Mouse (Mus musculus) kidney, embryonic 14.5 days (tissue): ENCODE data around the gene Angptl8. TPM values are rescaled to one million over a fixed set of nuclear protein-coding genes. Genes with fewer than 3 reads are reported as not detected.
"Not testable (repeated sequence)": the region's sequence is repeated elsewhere in the genome, so short reads cannot be mapped to it uniquely, and the experiment has no call there.

ENCODE experiments used
- ATAC-seq: fragments of 200-750 bp; cut with Nextera tagmentation; 2 replicates; pipeline ENCODE4 v1.8.0; 2017; ENCODE audit warnings: moderate number of reproducible peaks, mild to moderate bottlenecking, moderate TSS enrichment, moderate library complexity; ENCODE audit not compliant: low FRiP score, low TSS enrichment
- H3K27ac ChIP-seq: fragments of 300-500 bp; sonication (generic); 2 replicates; pipeline ENCODE4 v1.5.1; 2014; ENCODE audit warnings: low read depth, mild to moderate bottlenecking, low read length, moderate library complexity, mixed read lengths
- H3K27me3 ChIP-seq: fragments of 300-500 bp; sonication (generic); 2 replicates; pipeline ENCODE4 v1.6.1; 2014; ENCODE audit warnings: mild to moderate bottlenecking, low read length; ENCODE audit not compliant: control insufficient read depth, insufficient read depth
- H3K36me3 ChIP-seq: fragments of 300-500 bp; sonication (generic); 2 replicates; pipeline ENCODE4 v1.6.1; 2014; ENCODE audit warnings: low read length, mixed read lengths; ENCODE audit not compliant: control insufficient read depth, insufficient read depth
- H3K4me1 ChIP-seq: fragments of 300-500 bp; sonication (generic); 2 replicates; pipeline ENCODE4 v1.6.1; 2014; ENCODE audit warnings: low read length, mixed read lengths; ENCODE audit not compliant: control insufficient read depth, insufficient read depth
- H3K4me2 ChIP-seq: fragments of 300-500 bp; sonication (generic); replicated peaks from 2 replicates; pipeline ENCODE4 v1.6.1; 2014; ENCODE audit warnings: low read depth, mild to moderate bottlenecking, low read length
- H3K4me3 ChIP-seq: fragments of 300-500 bp; sonication (generic); 2 replicates; pipeline ENCODE4 v1.5.1; 2014; ENCODE audit warnings: mild to moderate bottlenecking, low read length
- H3K9ac ChIP-seq: fragments of 300-500 bp; sonication (generic); 2 replicates; pipeline ENCODE4 v1.6.1; 2014; ENCODE audit warnings: low read depth, mild to moderate bottlenecking, low read length, moderate library complexity
- H3K9me3 ChIP-seq: fragments of 300-500 bp; sonication (generic); 2 replicates; pipeline ENCODE4 v1.6.1; 2016; ENCODE audit warnings: low read length; ENCODE audit not compliant: control insufficient read depth
- WGBS: fragments of 180-500 bp; shearing (Covaris S2); extraction: QIAGEN DNeasy Blood & Tissue Kit; methylation state at CpG from one replicate; pipeline ENCODE4 v1.1.7; 2014; 5-methylcytosine and 5-hydroxymethylcytosine counted together
- polyA plus RNA-seq: library from polyadenylated mRNA; unstranded; fragments of >200 nt; fragmentation: Nextera tagmentation; extraction: Ambion mirVana; gene quantifications from 2 replicates; pipeline ENCODE4 v1.2.1, GENCODE M21; 2014

Gene Angptl8
- polyA plus RNA-seq, 1 experiment from 2014 or later, result 3.4 TPM

GRCm38 (mm10) chr9:21860349-21860748 lies 25.0 kb downstream of the Angptl8 start:
- H3K27ac ChIP-seq, H3K4me2 ChIP-seq, H3K4me1 ChIP-seq, ATAC-seq, H3K9ac ChIP-seq, H3K36me3 ChIP-seq, H3K9me3 ChIP-seq, H3K27me3 ChIP-seq, H3K4me3 ChIP-seq: not testable (repeated sequence)
- WGBS, result 57% methylated on average over 6 of the region's 6 CpGs

- Histone ChIP-seq H3K4me3 (no peak overlapping the region), H3K36me3 (no peaks in the 10 kb centered on the region), H3K27me3 (no peaks in the 10 kb centered on the region), H3K4me2 (no peak overlapping the region), H3K4me1 (0 out of 2 replicates have a peak, but pooled peaks cover 7% of the 10 kb centered on the region), H3K27ac (no peak overlapping the region), H3K9ac (no peak overlapping the region), H3K9me3 (peaks cover 5% of the 10 kb centered on the region; the same call in 1 of the 2 replicates)
- no peak for ATAC-seq
- whole genome bisulfite sequencing, result 68% methylated on average over 1 of the region's 1 CpGs
Measured at GRCm38 (mm10) chr9:21862181-21862580, 26.9 kb downstream of the Angptl8 start.

- no peaks in the 10 kb centered on the region for H3K27me3 ChIP-seq
- no peak for ATAC-seq
- no peak overlapping the region for H3K4me2 ChIP-seq
- no peaks in the 10 kb centered on the region for H3K36me3 ChIP-seq
- peaks cover 5% of the 10 kb centered on the region; the same call in 1 of the 2 replicates for H3K9me3 ChIP-seq
- H3K4me1 ChIP-seq, result 0 out of 2 replicates have a peak, but pooled peaks cover 4% of the 10 kb centered on the region
- H3K27ac ChIP-seq, result no peak overlapping the region
- 73% methylated on average over 5 of the region's 5 CpGs for WGBS
- H3K9ac ChIP-seq, result no peak overlapping the region
- H3K4me3 ChIP-seq, result no peak overlapping the region
Measured at GRCm38 (mm10) chr9:21865673-21866398, 30.5 kb downstream of the Angptl8 start.

- no peak for ATAC-seq
Measured at GRCm38 (mm10) chr9:21866641-21867040, 31.3 kb downstream of the Angptl8 start.

GRCm38 (mm10) chr9:21867726-21868125 lies 32.4 kb downstream of the Angptl8 start:
- 0 out of 2 replicates have a peak, but pooled peaks have one; percentile 14 for ATAC-seq
- Histone ChIP-seq H3K4me2 (no peak overlapping the region), H3K4me3 (no peak overlapping the region), H3K27me3 (no peaks in the 10 kb centered on the region), H3K27ac (no peak overlapping the region), H3K9me3 (no peaks in the 10 kb centered on the region), H3K4me1 (0 out of 2 replicates have a peak, but pooled peaks cover 4% of the 10 kb centered on the region), H3K9ac (no peak overlapping the region), H3K36me3 (no peaks in the 10 kb centered on the region)
- 65% methylated on average over 3 of the region's 3 CpGs for WGBS

More at GRCm38 (mm10) chr9:21866641-21867040, 31.3 kb downstream of the Angptl8 start:
- H3K4me1 ChIP-seq, result 0 out of 2 replicates have a peak, but pooled peaks cover 4% of the 10 kb centered on the region
- WGBS, result 40% methylated on average over 2 of the region's 2 CpGs
- H3K36me3 ChIP-seq, result no peaks in the 10 kb centered on the region
- no peak overlapping the region for H3K4me2 ChIP-seq
- no peaks in the 10 kb centered on the region for H3K27me3 ChIP-seq
- peaks cover 5% of the 10 kb centered on the region; the same call in 1 of the 2 replicates for H3K9me3 ChIP-seq
- no peak overlapping the region for H3K4me3 ChIP-seq
- no peak overlapping the region for H3K9ac ChIP-seq
- H3K27ac ChIP-seq, result no peak overlapping the region

- not testable (repeated sequence) for H3K36me3 ChIP-seq, H3K4me1 ChIP-seq, H3K27me3 ChIP-seq, H3K4me2 ChIP-seq, ATAC-seq, H3K27ac ChIP-seq, H3K4me3 ChIP-seq, H3K9ac ChIP-seq, H3K9me3 ChIP-seq
- 60% methylated on average over 7 of the region's 7 CpGs for WGBS
Measured at GRCm38 (mm10) chr9:21869290-21869689, 34.0 kb downstream of the Angptl8 start.

- WGBS, result 18% methylated on average over 20 of the region's 20 CpGs
- peak; percentile 47; the same call in 1 of the 2 replicates for ATAC-seq
- no peak overlapping the region for H3K9ac ChIP-seq
- H3K4me1 ChIP-seq, result 0 out of 2 replicates have a peak, but pooled peaks cover 4% of the 10 kb centered on the region
- H3K36me3 ChIP-seq, result no peaks in the 10 kb centered on the region
- H3K27me3 ChIP-seq, result no peaks in the 10 kb centered on the region
- H3K4me2 ChIP-seq, result peak overlapping the region; percentile 26
- H3K4me3 ChIP-seq, result no peak overlapping the region
- H3K9me3 ChIP-seq, result no peaks in the 10 kb centered on the region
- no peak overlapping the region for H3K27ac ChIP-seq
Measured at GRCm38 (mm10) chr9:21870879-21871524, 35.7 kb downstream of the Angptl8 start.

GRCm38 (mm10) chr9:21872204-21872603 lies 36.9 kb downstream of the Angptl8 start:
- no peak overlapping the region for H3K4me2 ChIP-seq
- H3K36me3 ChIP-seq, result no peaks in the 10 kb centered on the region
- no peak overlapping the region for H3K27ac ChIP-seq
- H3K27me3 ChIP-seq, result no peaks in the 10 kb centered on the region
- 65% methylated on average over 4 of the region's 4 CpGs for WGBS
- no peaks in the 10 kb centered on the region for H3K9me3 ChIP-seq
- no peak overlapping the region for H3K4me3 ChIP-seq
- no peak for ATAC-seq
- H3K4me1 ChIP-seq, result no peaks in the 10 kb centered on the region
- no peak overlapping the region for H3K9ac ChIP-seq

GRCm38 (mm10) chr9:21876601-21877000 lies 41.3 kb downstream of the Angptl8 start:
- Histone ChIP-seq H3K27ac (no peak overlapping the region), H3K9ac (no peak overlapping the region), H3K9me3 (no peaks in the 10 kb centered on the region), H3K4me3 (no peak overlapping the region), H3K36me3 (no peaks in the 10 kb centered on the region), H3K4me1 (no peaks in the 10 kb centered on the region), H3K4me2 (no peak overlapping the region), H3K27me3 (no peaks in the 10 kb centered on the region)
- 51% methylated on average over 3 of the region's 3 CpGs for WGBS
- ATAC-seq, result no peak
